Mouse (Mus musculus) embryonic stem cell, embryonic (primary cell): ENCODE results near the gene Krt75.

ENCODE experiments used
- CTCF ChIA-PET, 4 experiments: fragments of 300-600 bp in 2 of 4; fragments of 350-600 bp in 2 of 4; sonication (Branson Sonifier 250); formaldehyde crosslinking; loops; one replicate each; lab custom pipeline; 2022; ENCODE audit warnings: inconsistent platforms in 2 of 4; lab: Charles Lee
- POLR2A ChIA-PET, 4 experiments: fragments of 300-600 bp in 2 of 4; fragments of 350-600 bp in 2 of 4; sonication (Branson Sonifier 250); formaldehyde crosslinking; loops; one replicate each; lab custom pipeline; 2022; ENCODE audit warnings: antibody characterized with exemption in 4 of 4, inconsistent platforms in 1 of 4; lab: Charles Lee

Gene Krt75

GRCm38 (mm10) chr15:101573796-101574345 lies at the start of gene Krt75:
TSS of gene Krt75 (minus strand) at chr15:101573904.
- POLR2A ChIA-PET = interaction anchor here in 1 of 4 experiments (0.6 kb wide), 1 partner anchor 397 kb away, joined by 3 read pairs; no protein-coding TSS in a partner anchor
- CTCF ChIA-PET = interaction anchor here in 1 of 4 experiments (0.7 to 1.0 kb wide), 3 partner anchors 14 to 491 kb away, joined by 3 to 4 read pairs (median 3); no protein-coding TSS in a partner anchor

DNA sequence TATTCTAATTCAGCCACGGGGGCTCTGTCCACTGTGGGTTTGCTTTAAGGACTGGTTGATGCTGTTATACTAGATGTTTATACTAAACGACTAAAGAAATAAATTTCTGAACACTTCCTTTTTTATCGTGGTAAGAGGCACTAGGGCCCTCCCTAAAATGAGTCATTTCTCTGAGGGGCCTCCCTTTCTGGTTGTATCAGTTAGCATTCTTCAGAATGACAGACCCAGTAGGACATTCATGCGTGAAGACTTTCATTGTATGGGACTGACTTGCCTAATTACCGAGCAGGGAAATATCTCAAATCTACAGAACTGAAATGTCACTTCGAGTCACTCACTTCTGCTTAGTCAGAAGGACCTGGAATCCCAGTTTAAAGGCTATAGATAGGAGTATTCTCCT lies 25.4 kb upstream of the Krt75 start:
- POLR2A ChIA-PET = no interaction called here
- CTCF ChIA-PET = no interaction called here

- ChIA-PET CTCF (interaction anchor here (0.5 to 1.8 kb wide), 24 partner anchors 13 to 1748 kb away, joined by 3 to 8 read pairs (median 4); partner anchors contain the start of genes Krt75 (in 1 of the 4) and Krt76 (in 1 of the 4)), POLR2A (interaction anchor here in 1 of 4 experiments (1.7 kb wide), 1 partner anchor 13 kb away, joined by 4 read pairs; no protein-coding TSS in a partner anchor)
Measured at GRCm38 (mm10) chr15:101588216-101588615, 14.5 kb upstream of the Krt75 start.

- POLR2A ChIA-PET = no interaction called here
- CTCF ChIA-PET = interaction anchor here in 1 of 4 experiments (0.7 kb wide), 1 partner anchor 256 kb away, joined by 3 read pairs; no protein-coding TSS in a partner anchor
Measured at GRCm38 (mm10) chr15:101584456-101584855, 10.8 kb upstream of the Krt75 start.

DNA sequence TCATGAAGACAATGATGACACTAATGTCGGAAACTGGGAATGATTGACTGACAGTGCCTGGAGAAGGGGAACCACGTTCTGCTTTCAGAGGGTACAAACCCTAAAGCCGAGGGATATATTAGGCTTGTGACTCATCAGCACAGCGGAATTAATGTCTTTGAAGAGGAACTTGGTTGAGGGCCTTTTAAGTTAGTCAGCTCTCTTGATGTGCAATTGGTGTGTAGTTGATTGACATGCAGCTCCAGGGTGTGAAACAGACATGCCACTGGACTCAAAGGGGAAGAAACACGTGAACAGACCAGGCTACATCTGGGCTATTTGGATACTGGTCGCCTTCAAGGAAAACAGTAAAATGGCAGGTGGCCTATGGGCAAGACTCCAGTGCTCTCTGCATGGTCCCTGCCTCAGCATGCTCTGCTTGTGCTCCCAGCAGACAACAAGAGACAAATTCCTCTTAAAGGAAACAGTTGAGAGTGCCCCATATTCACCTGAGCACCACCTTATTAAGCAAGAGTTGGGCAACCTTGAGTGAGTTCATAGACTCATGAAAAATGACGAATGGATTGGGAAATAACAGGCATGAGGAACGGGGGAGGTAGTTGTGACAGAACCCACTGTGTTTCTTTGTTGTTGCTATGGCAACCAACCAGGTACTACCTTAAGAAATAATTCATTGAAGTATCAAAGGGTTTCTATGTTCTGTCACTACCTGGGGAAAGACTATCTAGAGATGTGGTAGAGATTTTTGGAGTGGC lies 9.7 kb upstream of the Krt75 start:
- ChIA-PET POLR2A (no interaction called here), CTCF (no interaction called here)

DNA sequence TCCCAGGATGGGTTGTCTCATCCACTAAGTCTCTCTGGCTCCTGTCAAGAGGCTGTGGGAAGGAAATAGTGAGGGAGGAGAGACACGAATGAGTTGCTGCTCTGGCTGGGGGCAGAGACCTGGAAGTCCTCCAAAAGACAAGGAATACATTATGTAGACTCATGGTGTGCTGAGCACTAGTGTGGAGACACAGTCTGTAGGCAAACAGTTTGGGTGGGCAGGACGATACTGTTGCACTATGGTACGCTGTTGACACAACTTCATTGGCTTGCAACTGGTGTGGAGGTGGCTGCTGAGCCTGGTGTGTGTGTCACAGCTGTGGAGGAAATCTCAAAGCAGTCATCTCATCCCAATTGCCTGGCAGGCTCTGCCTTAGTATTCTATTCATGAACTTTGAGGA lies 8.0 kb upstream of the Krt75 start:
- ChIA-PET POLR2A (no interaction called here), CTCF (no interaction called here)

- POLR2A ChIA-PET = interaction anchor here in 1 of 4 experiments (0.6 kb wide), 1 partner anchor 12 kb away, joined by 4 read pairs; no protein-coding TSS in a partner anchor
Measured at GRCm38 (mm10) chr15:101575506-101575905, 1.8 kb upstream of the Krt75 start.

GRCm38 (mm10) chr15:101567780-101568179 lies 5.9 kb downstream of the Krt75 start:
- ChIA-PET POLR2A (no interaction called here), CTCF (interaction anchor here (0.6 to 1.9 kb wide), 10 partner anchors 20 to 794 kb away, joined by 3 to 7 read pairs (median 3); no protein-coding TSS in a partner anchor)

More at GRCm38 (mm10) chr15:101575506-101575905, 1.8 kb upstream of the Krt75 start:
- CTCF ChIA-PET = interaction anchor here in 1 of 4 experiments (0.5 to 1.4 kb wide), 2 partner anchors 13 to 236 kb away, joined by 3 to 5 read pairs; no protein-coding TSS in a partner anchor

DNA sequence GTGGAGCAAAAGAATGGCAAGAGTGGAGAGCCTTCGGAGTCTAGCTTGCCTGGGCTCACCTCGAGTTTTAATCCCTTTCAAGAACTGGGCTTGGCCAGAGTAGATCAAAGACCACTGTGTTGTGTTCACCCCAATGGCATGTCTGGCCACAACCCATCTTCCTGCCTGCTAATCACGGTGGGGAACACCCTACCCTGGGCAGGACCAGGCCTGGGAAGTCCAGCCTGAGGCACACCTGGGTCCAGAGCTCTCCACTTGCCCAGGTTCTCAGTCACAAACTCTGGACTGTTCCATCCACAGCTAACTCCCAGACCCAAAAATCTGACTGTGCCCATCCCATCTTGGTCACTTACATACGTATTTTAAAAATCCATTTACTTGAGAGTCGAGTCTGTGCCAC lies 10.9 kb downstream of the Krt75 start, which contains the start of gene Krt90:
Krt90 (minus strand) TSS at position 101 of the 400 bp plus-strand sequence.
- POLR2A ChIA-PET = interaction anchor here in 1 of 4 experiments (1.3 kb wide), 1 partner anchor 8 kb away, joined by 3 read pairs; no protein-coding TSS in a partner anchor
- CTCF ChIA-PET = no interaction called here

GRCm38 (mm10) chr15:101558034-101558646 lies 15.6 kb downstream of the Krt75 start:
- POLR2A ChIA-PET = interaction anchor here in 1 of 4 experiments (1.1 kb wide), 1 partner anchor 14 kb away, joined by 3 read pairs; no protein-coding TSS in a partner anchor
- CTCF ChIA-PET = interaction anchor here in 2 of 4 experiments (0.7 to 1.1 kb wide), 3 partner anchors 16 to 426 kb away, joined by 3 to 4 read pairs (median 4); no protein-coding TSS in a partner anchor

- POLR2A ChIA-PET = no interaction called here
- CTCF ChIA-PET = interaction anchor here in 3 of 4 experiments (0.7 to 2.7 kb wide), 10 partner anchors 11 to 431 kb away, joined by 3 to 13 read pairs (median 3); no protein-coding TSS in a partner anchor
Measured at GRCm38 (mm10) chr15:101553169-101553568, 20.5 kb downstream of the Krt75 start.

- ChIA-PET POLR2A (no interaction called here), CTCF (interaction anchor here in 1 of 4 experiments (0.8 to 1.3 kb wide), 2 partner anchors 220 to 432 kb away, joined by 3 to 4 read pairs; no protein-coding TSS in a partner anchor)
Measured at GRCm38 (mm10) chr15:101552188-101552587, 21.5 kb downstream of the Krt75 start.

DNA sequence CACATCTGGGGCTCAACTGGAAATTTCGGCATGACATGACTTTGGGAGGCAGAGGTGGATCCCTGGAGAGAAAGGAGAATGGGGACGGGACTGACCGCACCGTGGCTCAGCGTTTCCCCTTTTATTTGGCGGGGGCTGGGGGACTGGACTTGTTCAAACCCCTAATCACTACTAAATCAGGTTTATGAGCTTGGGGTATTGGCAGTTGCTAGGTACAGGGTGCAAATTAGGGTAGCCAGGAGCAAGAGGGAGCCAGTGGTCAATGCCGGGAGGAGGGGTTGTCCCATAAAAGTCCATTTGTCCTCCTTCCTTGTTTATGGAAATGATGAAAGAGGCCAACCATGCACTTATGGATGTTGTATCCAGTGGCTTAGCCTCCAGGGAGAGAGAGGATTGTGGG lies 23.1 kb downstream of the Krt75 start, which contains the start of gene Krt82:
Krt82 (minus strand) TSS at position 101 of the 400 bp plus-strand sequence.
- POLR2A ChIA-PET = no interaction called here
- CTCF ChIA-PET = no interaction called here

GRCm38 (mm10) chr15:101544478-101544877 lies 29.2 kb downstream of the Krt75 start:
- POLR2A ChIA-PET = interaction anchor here in 1 of 4 experiments (0.5 kb wide), 1 partner anchor 1928 kb away, joined by 4 read pairs; no protein-coding TSS in a partner anchor

GRCm38 (mm10) chr15:101542543-101542942 lies 31.2 kb downstream of the Krt75 start:
- CTCF ChIA-PET = interaction anchor here (0.6 to 3.8 kb wide), 23 partner anchors 10 to 929 kb away, joined by 3 to 16 read pairs (median 3); partner anchors contain the start of gene Krt84 (in 1 of the 4)

More at GRCm38 (mm10) chr15:101544478-101544877, 29.2 kb downstream of the Krt75 start:
- CTCF ChIA-PET = interaction anchor here in 2 of 4 experiments (0.7 to 3.6 kb wide), 2 partner anchors 440 kb away, joined by 3 to 16 read pairs; no protein-coding TSS in a partner anchor

GRCm38 (mm10) chr15:101538580-101538900 lies 35.2 kb downstream of the Krt75 start:
- ChIA-PET POLR2A (interaction anchor here in 1 of 4 experiments (0.6 kb wide), 1 partner anchor 882 kb away, joined by 3 read pairs; no protein-coding TSS in a partner anchor), CTCF (interaction anchor here (0.6 to 3.0 kb wide), 23 partner anchors 11 to 713 kb away, joined by 3 to 26 read pairs (median 3); no protein-coding TSS in a partner anchor)

More at GRCm38 (mm10) chr15:101542543-101542942, 31.2 kb downstream of the Krt75 start:
- POLR2A ChIA-PET = interaction anchor here in 1 of 4 experiments (1.1 kb wide), 1 partner anchor 13 kb away, joined by 5 read pairs; no protein-coding TSS in a partner anchor

GRCm38 (mm10) chr15:101537864-101538579 lies 35.7 kb downstream of the Krt75 start:
- CTCF ChIA-PET = interaction anchor here (0.6 to 3.0 kb wide), 27 partner anchors 8 to 713 kb away, joined by 3 to 26 read pairs (median 3); no protein-coding TSS in a partner anchor

More at GRCm38 (mm10) chr15:101537864-101538579, 35.7 kb downstream of the Krt75 start:
- POLR2A ChIA-PET = interaction anchor here in 1 of 4 experiments (0.6 to 0.7 kb wide), 2 partner anchors 9 to 882 kb away, joined by 3 read pairs; no protein-coding TSS in a partner anchor
